Mouse (Mus musculus) urinary bladder, postnatal 25 days (tissue): Measurements from ENCODE around the gene Csrnp3.

Source experiments
- DNase-seq: peaks from one replicate; pipeline ENCODE4 v3.0.0; 2022; ENCODE audit warnings: low spot score

The Csrnp3 gene

GRCm38 (mm10) chr2:65870919-65871582, 25.5 kb downstream of the Csrnp3 start:
- DNase-seq = no peak

GRCm38 (mm10) chr2:65891590-65891989, 46.0 kb downstream of the Csrnp3 start:
- DNase-seq = no peak

GRCm38 (mm10) chr2:65893241-65893640, 47.7 kb downstream of the Csrnp3 start:
- DNase-seq = no peak

GRCm38 (mm10) chr2:65894299-65894698, 48.7 kb downstream of the Csrnp3 start:
- DNase-seq = no peak

- DNase-seq = no peak
Measured at GRCm38 (mm10) chr2:65896542-65896941, 51.0 kb downstream of the Csrnp3 start.

- no peak for DNase-seq
Measured at GRCm38 (mm10) chr2:65897084-65897483, 51.5 kb downstream of the Csrnp3 start.

GRCm38 (mm10) chr2:65899478-65899877, 53.9 kb downstream of the Csrnp3 start:
- no peak for DNase-seq

- no peak for DNase-seq
Measured at GRCm38 (mm10) chr2:65908526-65908925, 63.0 kb downstream of the Csrnp3 start.

- DNase-seq = no peak
Measured at GRCm38 (mm10) chr2:65909724-65910521, 64.4 kb downstream of the Csrnp3 start.

GRCm38 (mm10) chr2:65915994-65916393, 70.4 kb downstream of the Csrnp3 start:
- no peak for DNase-seq

- DNase-seq = no peak
Measured at GRCm38 (mm10) chr2:65920651-65921412, 75.3 kb downstream of the Csrnp3 start.

GRCm38 (mm10) chr2:65925363-65925941, 79.9 kb downstream of the Csrnp3 start:
- DNase-seq = no peak

GRCm38 (mm10) chr2:65926935-65927708, 81.6 kb downstream of the Csrnp3 start:
- DNase-seq = no peak

GRCm38 (mm10) chr2:65929286-65929685, 83.7 kb downstream of the Csrnp3 start:
- no peak for DNase-seq

- DNase-seq = no peak
Measured at GRCm38 (mm10) chr2:65929927-65930326, 84.4 kb downstream of the Csrnp3 start.

GRCm38 (mm10) chr2:65931313-65931712, 85.7 kb downstream of the Csrnp3 start:
- no peak for DNase-seq

GRCm38 (mm10) chr2:65931841-65932311, 86.3 kb downstream of the Csrnp3 start:
- no peak for DNase-seq

GRCm38 (mm10) chr2:65934099-65934498, 88.5 kb downstream of the Csrnp3 start:
- DNase-seq = no peak

- no peak for DNase-seq
Measured at GRCm38 (mm10) chr2:65938900-65939299, 93.3 kb downstream of the Csrnp3 start.

GRCm38 (mm10) chr2:65940351-65940750, 94.8 kb downstream of the Csrnp3 start:
- no peak for DNase-seq

GRCm38 (mm10) chr2:65942346-65942745, 96.8 kb downstream of the Csrnp3 start:
- DNase-seq = no peak
